Mouse (Mus musculus): ENCODE results near the gene Mtmr1. TPM values are rescaled to one million over a fixed set of nuclear protein-coding genes. Genes with fewer than 3 reads are reported as not detected.

Gene Mtmr1
- polyA plus RNA-seq, 1 experiment, result 7.3 TPM

- no peak overlapping the region for H3K27ac ChIP-seq (ENCODE audit: control insufficient read depth, insufficient read depth, low read depth, low read length, poor library complexity)
- no peak overlapping the region for H3K4me3 ChIP-seq (replicated peaks; ENCODE audit: control insufficient read depth, low read depth, low read length)
- TF ChIP-seq CTCF (IDR thresholded peaks at IDR 0.05; ENCODE audit: control insufficient read depth, insufficient read depth, low read length) (no peak), POLR2A (IDR thresholded peaks at IDR 0.05; ENCODE audit: borderline replicate concordance, control insufficient read depth, low read depth, low read length) (no peak)
- WGBS, result 87% methylated on average over 7 of the region's 7 CpGs
- no peaks in the 10 kb centered on the region for H3K4me1 ChIP-seq (ENCODE audit: control insufficient read depth, insufficient read depth, low read length)
Measured at GRCm38 (mm10) chrX:71464138-71464826, 99.7 kb downstream of the Mtmr1 start.

- TF ChIP-seq CTCF (IDR thresholded peaks at IDR 0.05; ENCODE audit: control insufficient read depth, insufficient read depth, low read length), result no peak
- no peak for TF ChIP-seq POLR2A (IDR thresholded peaks at IDR 0.05; ENCODE audit: borderline replicate concordance, control insufficient read depth, low read depth, low read length)
- H3K27ac ChIP-seq (ENCODE audit: control insufficient read depth, insufficient read depth, low read depth, low read length, poor library complexity), result no peak overlapping the region
- no peak overlapping the region for H3K4me3 ChIP-seq (replicated peaks; ENCODE audit: control insufficient read depth, low read depth, low read length)
- no peaks in the 10 kb centered on the region for H3K4me1 ChIP-seq (ENCODE audit: control insufficient read depth, insufficient read depth, low read length)
- WGBS, result 72% methylated on average over 1 of the region's 1 CpGs
Measured at GRCm38 (mm10) chrX:71465417-71465816, 100.9 kb downstream of the Mtmr1 start.

GRCm38 (mm10) chrX:71467491-71467890, 102.9 kb downstream of the Mtmr1 start:
- WGBS, result 86% methylated on average over 3 of the region's 3 CpGs
- no peak for TF ChIP-seq CTCF (IDR thresholded peaks at IDR 0.05; ENCODE audit: control insufficient read depth, insufficient read depth, low read length)
- TF ChIP-seq POLR2A (IDR thresholded peaks at IDR 0.05; ENCODE audit: borderline replicate concordance, control insufficient read depth, low read depth, low read length), result no peak

More at GRCm38 (mm10) chrX:71467491-71467890, 102.9 kb downstream of the Mtmr1 start:
- no peak overlapping the region for H3K4me3 ChIP-seq (replicated peaks; ENCODE audit: control insufficient read depth, low read depth, low read length)
- no peak overlapping the region for H3K27ac ChIP-seq (ENCODE audit: control insufficient read depth, insufficient read depth, low read depth, low read length, poor library complexity)
- no peaks in the 10 kb centered on the region for H3K4me1 ChIP-seq (ENCODE audit: control insufficient read depth, insufficient read depth, low read length)

Other genes starting within 250 kb of the Mtmr1 start
- gene Mtm1, start 154.0 kb upstream of the Mtmr1 start, polyA plus RNA-seq (2011; ENCODE audit: insufficient read depth, insufficient read length, low replicate concordance, missing spikeins), result 0.75 and 3.6 TPM in 2 replicates
- gene Cd99l2, start 128.1 kb downstream of the Mtmr1 start, polyA plus RNA-seq (2011; ENCODE audit: insufficient read depth, insufficient read length, low replicate concordance, missing spikeins), result 5.6 and 6.2 TPM in 2 replicates
- gene Hmgb3, start 191.2 kb downstream of the Mtmr1 start, polyA plus RNA-seq (2011; ENCODE audit: insufficient read depth, insufficient read length, low replicate concordance, missing spikeins), result 134 and 162 TPM in 2 replicates

Measured in bone marrow, adult 2 months (tissue).